Mouse (Mus musculus) urinary bladder, postnatal 25 days (tissue): ENCODE measurements around the gene Olfr49.

Experiments
- DNase-seq: peaks from one replicate; pipeline ENCODE4 v3.0.0; 2022; ENCODE audit warnings: low spot score

The Olfr49 gene

GRCm38 (mm10) chr14:54261386-54261785, 23.4 kb downstream of the Olfr49 start:
- no peak for DNase-seq

- DNase-seq, result no peak
Measured at GRCm38 (mm10) chr14:54260196-54260595, 24.5 kb downstream of the Olfr49 start.

GRCm38 (mm10) chr14:54259722-54260085, 25.0 kb downstream of the Olfr49 start:
- DNase-seq, result no peak

DNA sequence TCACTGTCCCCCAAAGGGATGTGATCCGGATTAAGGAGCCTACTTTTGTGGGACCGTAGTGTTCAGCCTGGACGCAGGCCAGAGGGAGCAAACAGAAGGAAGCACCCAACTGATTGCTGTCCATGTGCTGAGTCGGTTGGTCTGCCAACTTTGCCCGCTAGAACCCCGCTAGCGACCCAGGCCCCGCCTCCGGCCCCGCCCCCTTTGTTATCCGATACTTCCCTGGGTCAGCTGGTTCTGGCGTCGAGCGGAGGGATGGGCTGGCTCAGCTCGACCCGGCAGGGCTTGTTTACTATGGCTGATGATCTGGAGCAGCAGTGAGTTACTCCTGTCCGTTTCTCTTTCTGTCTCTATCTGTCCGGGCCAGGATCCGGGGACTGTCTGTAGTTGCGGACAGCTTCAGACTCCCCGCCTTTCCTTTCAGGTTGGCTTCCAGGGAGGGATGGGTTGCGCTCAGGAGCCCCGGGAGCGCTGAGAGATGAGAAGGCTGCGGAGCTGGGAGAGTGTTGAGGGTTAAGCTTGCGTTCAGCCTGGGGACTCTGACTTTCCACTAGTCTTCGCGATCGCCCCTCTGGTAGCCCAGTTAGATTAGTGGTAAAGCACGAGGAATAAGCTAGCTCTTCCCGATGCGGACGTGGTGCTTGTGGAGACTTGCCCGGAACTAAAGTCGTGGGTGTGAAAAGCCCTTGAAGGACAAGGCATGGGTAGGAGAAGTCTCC, 25.6 kb downstream of the Olfr49 start:
- peak; percentile 96 for DNase-seq

DNA sequence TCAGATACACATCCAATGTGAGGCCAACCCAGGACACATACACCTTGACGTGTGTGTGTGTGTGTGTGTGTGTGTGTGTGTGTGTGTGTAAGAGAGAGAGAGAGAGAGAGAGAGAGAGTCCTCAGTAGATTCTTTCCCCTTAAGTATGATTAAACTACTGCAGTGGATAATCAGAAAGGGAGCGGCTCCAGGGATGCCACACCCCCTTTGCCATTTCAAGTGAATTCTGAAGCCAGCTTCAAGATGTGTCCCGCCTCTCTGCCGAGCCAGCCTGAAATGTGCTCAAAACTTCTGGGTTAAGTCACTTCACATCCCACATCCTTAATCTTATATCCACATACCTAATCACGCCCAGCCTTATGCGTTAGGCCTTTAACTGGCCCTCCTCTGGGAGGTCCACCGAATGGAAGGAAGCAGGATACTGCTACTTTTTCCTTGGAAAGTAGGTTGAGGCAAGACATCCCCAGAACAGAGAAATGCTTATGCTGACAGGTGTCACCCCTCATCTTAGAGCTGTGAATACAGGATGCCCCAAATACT, 26.5 kb downstream of the Olfr49 start:
- DNase-seq, result no peak

DNA sequence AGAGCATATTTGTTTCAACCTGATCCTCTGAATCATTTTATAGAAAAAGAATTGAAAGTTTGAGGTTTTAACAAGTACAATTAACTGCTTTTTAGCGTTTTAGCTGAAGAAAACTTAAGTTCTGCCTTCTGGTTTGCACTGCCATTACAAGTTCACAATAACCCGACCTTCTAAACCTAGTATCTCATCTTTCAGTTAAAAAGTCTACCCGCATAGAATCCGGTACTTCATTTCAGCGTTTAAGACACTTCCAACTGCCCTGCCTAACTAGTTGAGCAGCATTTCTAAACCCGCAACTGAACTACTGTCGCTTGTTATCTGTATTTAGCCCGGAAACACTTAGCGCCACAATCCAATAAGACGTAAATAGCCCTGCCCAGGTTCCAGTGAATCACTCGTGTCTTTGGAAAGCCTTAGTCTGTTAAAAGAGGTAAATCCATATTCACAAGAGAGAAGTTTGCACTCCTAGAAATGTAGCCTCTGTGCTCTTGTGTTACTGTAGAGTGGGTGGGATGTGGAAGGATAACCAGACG, 30.0 kb downstream of the Olfr49 start:
- no peak for DNase-seq

DNA sequence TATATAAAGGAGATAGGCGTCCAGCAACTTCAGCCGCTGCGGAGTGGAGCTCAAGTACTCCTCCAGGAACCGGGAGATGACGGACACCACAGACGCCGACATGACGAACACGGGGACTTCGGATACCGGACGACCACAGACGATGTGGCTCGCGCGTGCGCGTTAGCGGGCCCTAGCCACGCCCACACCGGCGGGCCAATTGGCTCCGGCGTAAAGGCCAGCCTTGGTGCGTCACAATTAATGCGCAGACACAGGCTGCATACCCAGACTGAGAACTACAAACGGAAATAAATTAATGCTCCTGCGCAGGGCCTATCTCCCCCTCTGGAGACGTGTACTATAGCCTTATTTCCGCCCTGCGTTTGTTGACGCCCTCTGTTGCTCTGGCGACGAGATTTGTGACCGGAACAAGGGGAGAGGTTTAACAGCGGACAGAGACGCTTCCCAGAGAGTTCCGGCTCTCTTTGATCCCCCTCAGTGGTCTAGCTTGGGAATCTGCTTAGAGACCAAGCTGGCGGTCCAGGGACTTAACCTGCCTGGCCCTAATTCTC, 30.9 kb downstream of the Olfr49 start, which contains the start of the genes Dad1 and Abhd4:
Gene Dad1 (minus strand): TSS at position 364 of the 551 bp plus-strand sequence.
Gene Abhd4 (plus strand): TSS at position 448 of the 551 bp plus-strand sequence.
- peak; percentile 99 for DNase-seq

DNA sequence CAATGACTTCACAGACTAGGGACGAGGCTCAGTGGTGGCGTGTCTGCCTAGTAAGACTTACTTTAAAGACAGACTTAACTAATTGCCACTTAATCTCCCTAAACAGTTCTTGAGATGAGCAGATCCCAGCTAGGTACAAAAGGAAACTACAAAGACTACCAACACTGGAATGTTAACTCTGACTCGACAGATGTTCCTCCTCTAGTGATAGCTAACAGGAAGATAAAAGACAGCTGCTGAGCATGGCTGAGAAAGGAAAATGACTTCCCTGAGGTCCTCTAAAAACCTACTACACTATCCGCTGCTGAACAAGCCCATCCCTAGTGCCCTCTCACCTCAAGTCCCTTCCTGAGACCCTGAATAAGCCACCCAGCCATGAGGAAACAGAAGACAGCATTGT, 34.6 kb downstream of the Olfr49 start:
- DNase-seq, result no peak

DNA sequence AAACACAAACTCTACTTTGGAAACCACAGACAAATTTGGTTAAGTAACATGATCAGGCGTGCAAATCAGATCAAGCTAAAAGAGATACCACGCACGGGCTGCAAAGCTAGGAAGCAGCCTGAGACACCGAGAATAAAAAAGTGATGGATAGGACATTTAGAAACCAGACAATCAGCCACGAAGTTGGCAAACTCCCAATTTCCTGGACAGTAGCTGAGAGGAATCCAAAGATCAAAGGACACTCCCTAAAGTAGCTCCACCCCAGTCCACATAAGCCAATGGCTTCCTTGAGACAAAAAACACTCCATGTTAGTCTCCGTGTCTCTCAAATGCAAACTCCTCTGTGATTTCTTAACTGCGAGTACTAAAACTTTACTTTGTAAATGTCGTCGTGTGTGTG, 35.4 kb downstream of the Olfr49 start:
- no peak for DNase-seq

GRCm38 (mm10) chr14:54246232-54246631, 38.5 kb downstream of the Olfr49 start:
- DNase-seq, result no peak

- no peak for DNase-seq
Measured at GRCm38 (mm10) chr14:54244183-54244582, 40.6 kb downstream of the Olfr49 start.

GRCm38 (mm10) chr14:54240542-54240941, 44.2 kb downstream of the Olfr49 start:
- no peak for DNase-seq

GRCm38 (mm10) chr14:54239002-54239736, 45.6 kb downstream of the Olfr49 start:
- DNase-seq, result peak; percentile 86

DNA sequence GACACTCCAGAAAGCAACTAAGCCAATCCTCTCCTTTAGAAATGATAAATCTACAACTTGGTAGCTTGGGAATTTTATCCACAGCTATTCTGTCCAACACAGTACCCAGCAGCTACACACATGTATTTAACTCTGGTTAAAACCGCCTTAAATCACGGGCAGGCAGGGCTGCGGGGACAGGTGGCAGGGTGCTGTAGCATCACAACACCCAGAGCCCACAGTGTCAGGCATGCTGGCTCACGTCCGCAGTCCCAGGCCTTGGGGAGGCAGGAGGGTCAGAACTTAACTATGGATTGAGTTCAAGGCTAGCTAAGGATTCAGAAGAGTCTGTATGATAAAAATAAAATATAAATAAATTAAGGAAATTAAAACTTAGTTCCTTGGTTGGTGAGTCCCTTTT, 47.9 kb downstream of the Olfr49 start:
- DNase-seq, result no peak

- no peak for DNase-seq
Measured at GRCm38 (mm10) chr14:54235825-54236540, 48.8 kb downstream of the Olfr49 start.

- DNase-seq, result no peak
Measured at GRCm38 (mm10) chr14:54234231-54235040, 50.3 kb downstream of the Olfr49 start.

- DNase-seq, result no peak
Measured at GRCm38 (mm10) chr14:54233559-54234143, 51.1 kb downstream of the Olfr49 start.

GRCm38 (mm10) chr14:54232811-54233558, 51.8 kb downstream of the Olfr49 start:
- DNase-seq, result no peak

- no peak for DNase-seq
Measured at GRCm38 (mm10) chr14:54232143-54232542, 52.6 kb downstream of the Olfr49 start.
